Mouse (Mus musculus): ENCODE measurements around the gene Cacng4.

Gene Cacng4

DNA sequence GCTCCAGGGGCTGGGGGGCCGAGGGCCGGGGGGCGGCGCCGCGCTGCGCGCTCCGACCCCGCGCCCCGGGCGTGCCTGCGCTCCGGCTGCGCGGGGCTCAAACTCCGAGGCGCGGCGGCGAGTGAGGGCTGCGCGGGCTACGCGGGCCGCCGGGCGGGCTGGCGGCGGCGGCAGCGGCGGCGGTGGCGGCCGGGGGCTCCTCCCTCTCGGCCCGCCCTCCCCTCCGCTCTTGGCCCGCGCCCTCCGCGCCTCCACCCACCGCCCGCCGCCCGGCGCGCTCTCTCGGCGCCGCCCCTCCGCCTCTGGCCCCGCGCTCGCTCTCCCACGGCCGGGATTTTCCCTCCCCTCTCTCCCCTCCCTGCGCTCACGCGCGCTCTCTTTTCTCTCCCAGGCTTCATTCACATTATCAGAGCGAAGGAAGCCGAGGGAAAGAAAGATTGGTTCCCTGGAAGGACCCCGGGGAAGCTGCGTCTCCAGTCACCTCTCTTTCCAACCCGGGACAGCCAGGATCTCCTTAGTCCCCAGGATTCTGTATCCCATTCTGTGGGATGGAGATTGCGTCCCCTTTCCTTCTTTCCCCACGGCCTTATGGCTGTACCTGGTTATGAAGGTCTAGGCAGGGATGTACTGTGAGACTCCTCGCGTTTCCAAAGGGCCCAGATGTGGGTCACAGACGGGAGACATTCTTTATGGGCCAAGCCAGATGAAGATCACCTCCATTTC is at the start of gene Cacng4:
Gene Cacng4, minus strand, starts transcription at position 11 of the 723 bp plus-strand sequence.
- DNase-seq (ENCODE audit: low spot score in 2 of 2), result peak; percentile 32 to 49

DNA sequence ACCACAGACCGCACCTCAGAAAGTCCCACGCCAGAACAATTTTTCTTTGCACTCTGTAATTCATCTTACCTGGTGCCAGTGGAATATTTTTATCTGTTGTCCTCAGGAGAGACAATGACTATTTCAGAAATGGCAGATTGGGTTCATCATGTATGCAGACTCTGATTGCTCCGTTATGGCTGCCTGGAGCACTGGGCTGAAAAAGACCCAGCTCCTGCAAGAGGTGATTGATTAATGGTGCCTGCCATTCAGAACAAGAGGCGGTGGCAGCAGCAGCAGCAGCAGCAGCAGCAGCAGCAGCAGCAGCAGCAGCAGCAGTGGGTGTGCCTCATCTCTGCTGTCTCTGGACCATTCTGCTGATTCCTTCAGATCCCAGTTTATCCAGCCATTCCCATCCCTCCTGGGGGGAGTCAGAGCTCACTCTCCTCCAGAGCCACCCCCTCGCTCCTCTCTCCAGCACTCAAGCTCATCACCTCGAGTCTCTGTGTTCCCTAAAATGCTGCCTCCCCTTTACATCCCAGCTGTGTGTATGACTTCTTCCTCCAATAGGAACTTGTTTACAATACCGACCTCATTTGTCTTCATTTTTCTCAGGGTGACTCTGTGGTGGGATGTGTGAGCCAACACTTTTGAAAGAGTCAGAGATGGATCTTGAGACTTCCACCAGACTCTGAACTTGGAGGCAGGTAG is 39.1 kb upstream of the Cacng4 start:
- DNase-seq (ENCODE audit: low spot score in 2 of 2), result no peak

DNA sequence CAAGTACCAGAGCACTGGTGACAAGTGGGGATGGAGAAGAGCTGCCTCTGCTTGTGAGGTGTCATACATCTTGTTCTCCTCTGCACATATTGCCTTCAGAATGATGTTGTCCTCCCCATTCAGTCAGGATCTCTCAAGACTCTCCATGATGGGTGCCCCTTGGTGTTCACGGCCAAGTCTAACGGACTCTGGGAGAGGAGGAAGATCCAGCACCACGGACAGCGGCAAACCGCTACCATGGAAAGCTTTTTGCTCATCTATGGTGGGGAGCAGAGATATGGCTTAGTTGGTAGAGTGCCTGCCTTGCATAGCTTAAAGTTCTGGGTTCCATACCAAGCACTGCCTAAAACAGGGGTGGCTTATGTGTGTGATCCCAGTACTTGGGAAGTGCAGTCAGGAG is 22.8 kb upstream of the Cacng4 start:
- no peak for DNase-seq (ENCODE audit: low spot score in 2 of 2)

DNA sequence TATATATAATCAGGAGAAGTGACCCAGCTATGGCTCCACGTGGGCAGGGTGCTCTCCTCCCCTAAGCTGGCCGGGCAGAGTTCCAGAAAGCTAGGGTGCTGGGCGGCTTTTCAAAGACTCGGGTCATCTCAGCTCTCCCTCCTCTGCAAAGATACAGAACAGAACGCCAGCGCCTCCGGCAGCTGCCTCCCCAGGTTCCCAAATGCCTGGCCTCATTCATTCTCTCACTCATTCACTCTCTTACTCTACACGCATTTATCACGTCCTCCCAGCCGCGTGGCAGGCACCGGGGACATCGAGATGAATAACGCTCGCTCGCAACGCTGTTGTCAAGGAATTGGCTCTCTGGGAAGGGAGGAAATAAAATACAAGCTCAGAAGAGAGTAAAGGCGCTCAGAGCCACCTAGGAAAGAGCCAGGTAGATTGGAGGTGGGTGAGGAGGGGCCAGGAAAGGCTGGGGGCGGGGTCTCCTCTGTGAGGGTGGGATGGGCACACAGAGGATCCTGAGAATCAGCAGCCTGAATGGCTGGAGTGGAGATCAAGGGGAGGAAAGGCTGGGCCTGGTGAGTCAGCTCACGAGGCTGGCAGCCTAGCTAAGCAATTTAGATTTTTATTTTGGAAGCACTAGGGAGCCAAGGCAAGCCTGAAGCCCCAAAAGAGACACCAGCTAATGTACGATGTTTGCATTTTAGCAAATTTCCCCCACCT is 18.7 kb upstream of the Cacng4 start:
- no peak for DNase-seq (ENCODE audit: low spot score in 2 of 2)

DNA sequence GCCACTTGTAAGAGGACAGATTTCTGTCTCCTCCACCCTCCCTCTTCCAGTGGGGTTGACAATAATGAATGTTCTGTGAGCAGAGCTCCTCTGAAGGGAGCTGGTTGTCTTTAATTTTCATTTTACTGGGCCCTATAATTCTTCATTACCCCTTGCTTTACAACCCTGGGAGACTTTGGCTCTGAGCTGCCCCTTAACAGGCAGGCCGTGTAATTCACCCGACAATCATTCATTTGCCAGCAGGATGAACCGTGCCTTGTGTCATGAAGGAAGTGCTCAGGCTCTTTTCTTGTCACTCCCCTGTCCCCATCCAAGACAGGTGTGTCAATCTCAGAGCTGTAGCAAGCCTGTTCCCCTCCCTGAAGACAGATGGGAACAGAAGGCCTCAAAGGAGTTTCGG is 18.1 kb upstream of the Cacng4 start:
- DNase-seq (ENCODE audit: low spot score in 2 of 2), result no peak

DNA sequence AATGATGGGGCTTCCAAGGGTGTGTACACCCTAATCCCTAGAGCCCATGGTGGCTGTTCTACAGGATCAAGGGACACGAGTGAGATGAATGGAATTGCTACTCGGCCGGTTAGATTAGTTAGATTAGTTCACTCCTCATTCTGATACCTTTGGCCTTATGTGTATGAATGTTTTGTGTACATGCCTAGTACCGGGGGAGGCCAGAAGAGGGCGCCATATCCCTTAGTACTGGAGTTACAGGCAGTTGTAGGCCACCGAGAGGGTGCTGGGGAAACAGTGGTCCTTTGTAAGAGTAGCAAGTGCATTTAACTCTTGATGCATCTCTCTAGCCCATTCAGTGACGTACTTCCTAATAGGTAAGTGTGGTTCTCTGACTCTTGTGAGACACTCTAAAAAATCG is 14.2 kb upstream of the Cacng4 start:
- peak in 1 of 2 experiments; percentile 67 for DNase-seq (ENCODE audit: low spot score in 2 of 2)

DNA sequence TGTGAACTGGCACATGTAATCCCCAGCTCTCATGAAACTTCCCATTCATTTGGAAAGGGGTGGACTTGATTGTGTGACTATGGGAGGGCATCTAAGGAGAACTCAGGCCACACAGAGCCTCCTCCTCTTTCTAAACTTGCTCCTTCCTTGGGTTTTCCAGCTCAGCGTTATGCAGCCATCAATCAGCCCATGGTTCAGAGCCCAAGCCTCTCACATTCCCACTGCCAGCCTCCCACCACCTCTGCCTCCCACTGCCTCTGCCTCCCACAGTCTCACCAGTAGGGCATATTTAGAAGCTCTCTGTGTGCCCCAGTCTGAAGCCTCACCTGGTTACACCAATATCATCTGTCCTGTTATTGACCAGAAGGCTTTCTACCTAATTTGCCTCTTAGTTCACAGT is 11.7 kb upstream of the Cacng4 start:
- no peak for DNase-seq (ENCODE audit: low spot score in 2 of 2)

DNA sequence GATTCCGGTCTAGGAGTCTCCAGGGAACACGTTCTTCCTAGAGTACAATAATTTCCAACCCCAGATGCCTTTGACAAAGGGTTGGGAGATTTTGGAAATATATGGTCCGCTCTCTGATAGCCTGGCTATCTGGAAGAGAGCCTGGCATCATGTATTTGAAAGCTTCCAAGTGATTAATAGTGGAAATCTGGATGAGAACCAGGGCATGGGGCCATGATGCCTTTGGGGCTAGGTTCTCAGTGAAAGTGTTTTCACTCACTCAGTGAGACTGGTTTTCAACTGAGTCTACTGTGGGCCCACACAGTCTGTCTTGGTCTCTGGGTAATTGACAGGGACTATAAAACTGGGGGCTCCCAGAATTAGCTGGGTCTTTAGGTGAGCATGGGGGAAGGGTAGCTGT is 7.6 kb upstream of the Cacng4 start:
- no peak for DNase-seq (ENCODE audit: low spot score in 2 of 2)

DNA sequence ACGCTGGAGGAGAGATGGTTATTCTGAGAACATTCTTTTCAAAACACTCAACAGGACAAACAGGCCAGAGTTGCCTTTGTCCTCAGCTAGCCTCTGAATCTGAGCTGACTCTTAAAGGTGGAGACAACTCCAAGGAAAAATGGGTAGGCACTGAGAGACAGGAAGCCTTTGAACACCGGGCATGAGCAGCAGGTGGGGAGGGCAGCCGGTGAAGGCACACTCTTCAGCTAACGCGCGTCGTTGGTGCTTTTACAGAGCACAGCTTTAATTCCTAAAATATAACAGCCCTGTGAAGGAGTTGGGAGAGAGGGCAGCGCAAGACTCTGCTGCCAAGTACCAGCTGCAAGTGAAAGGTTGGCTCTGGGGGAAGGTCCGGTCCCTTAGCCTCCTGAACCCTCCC is 5.0 kb upstream of the Cacng4 start:
- peak in 1 of 2 experiments; percentile 33 for DNase-seq (ENCODE audit: low spot score in 2 of 2)

DNA sequence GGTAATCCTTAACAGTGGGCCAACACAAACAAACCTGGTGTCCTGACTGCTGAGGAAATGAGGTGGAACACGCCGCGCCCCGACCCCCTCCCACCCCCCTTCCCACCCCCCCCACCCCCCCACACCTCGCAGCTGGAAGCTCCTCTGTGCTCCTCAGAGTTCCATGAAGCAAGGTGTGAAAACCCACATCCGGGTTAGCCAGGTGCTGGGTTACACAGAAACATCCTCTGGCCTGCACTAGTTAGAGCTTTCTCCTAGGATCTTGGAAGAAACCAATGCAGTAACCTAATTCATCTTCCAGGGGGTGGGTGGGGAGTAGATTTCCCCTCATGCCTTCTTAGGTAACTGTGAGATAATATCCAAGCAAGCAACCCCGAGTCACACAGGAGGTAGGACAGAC is 2.0 kb upstream of the Cacng4 start:
- DNase-seq (ENCODE audit: low spot score in 2 of 2), result peak; percentile 50 to 61

DNA sequence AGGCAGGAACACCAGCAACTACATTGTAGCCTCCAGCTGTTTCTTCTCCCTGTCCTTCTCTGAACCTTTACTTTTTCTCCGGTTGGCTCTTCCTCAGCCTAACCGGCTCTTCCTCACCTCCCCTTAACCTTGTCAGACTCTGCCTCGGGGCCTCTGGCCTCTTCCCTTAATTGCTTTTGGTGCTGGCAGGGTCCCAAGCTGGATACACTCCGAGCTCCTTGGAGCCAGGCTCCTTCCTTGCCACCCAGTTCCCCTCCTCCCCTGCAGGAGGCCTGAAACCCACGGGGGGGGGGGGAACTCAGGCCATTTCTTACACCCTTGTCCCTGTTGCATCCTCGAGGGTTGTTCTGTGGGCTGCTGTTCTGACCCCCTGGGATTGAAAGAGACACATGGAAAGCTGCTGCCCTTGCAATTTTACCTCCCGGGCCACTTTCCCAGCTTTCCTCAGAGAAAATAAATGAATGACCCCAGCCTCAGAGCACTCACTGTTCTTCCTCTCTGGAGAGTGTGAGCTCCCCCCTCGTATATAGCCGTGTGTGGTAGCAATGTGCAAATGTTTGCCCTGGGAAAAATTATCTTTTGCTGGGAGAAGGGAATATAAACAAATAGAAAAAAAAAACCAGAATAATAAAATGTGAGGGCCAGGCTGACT is 1.2 kb upstream of the Cacng4 start:
- DNase-seq (ENCODE audit: low spot score in 2 of 2), result no peak

DNA sequence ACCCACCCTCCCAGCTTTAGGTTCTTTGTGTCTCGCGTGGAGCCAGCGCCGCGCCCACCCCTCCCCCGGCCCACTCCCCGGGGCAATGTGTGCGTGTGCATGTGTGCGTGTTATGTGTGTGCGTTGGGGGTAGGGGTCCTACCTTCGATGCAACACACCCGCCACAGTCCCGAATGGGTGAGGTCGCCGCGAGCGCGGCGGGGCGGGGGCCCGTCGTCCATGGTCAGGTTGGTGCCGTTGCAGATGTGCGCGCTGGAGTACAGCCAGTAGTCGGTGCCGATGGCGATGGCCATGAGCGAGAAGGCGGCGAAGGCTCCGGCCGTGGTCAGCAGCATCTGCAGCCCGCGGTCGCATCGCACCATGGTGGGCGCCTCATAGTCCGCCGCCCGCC is 259 bp downstream of the Cacng4 start:
- peak in 1 of 2 experiments; percentile 42 for DNase-seq (ENCODE audit: low spot score in 2 of 2)

DNA sequence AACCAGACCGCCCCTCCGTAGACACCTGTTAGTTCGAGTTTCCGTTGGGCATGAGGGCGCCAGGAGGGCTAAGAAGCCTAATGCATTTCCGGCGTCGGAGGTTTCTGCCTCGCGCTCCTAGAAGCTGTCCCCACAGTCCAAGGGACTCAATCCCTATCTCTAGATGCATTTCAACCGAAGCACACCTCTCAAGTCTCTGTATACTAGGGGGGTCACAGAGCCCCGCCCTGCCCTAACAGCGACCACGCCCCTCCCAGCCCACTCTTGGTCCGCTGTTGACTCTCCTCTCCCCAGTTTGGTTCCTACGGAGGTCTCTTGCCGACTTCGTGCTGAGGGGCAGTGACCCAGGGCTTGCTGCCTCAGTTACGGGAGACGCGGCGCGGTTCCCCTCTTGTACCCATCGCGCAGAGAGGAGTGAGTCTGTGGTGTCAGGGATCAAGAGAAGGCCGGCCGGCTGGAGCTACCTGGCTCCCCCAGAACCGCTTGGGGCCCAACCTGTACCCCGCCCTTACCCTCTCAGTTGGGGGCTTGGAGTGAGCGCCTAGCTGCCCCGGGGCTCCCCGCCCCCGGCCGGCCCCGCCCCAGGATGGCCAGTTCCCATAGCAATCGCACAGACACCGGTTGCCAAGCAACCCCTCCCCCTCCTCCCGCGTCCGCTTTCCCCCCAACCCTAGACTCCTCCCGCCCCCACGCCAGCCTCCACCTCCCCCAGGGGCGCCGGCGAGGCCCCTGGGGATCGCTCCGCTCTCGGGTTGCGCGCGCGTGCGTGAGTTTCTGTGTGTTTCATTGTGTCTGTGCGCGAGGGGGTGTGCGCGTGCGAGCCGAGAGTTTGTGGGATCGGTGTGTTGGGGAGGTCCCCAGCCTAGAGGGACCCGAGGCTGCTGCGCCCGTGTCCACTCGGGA is 906 bp downstream of the Cacng4 start:
- peak; percentile 57 to 67 for DNase-seq (ENCODE audit: low spot score in 2 of 2)

DNA sequence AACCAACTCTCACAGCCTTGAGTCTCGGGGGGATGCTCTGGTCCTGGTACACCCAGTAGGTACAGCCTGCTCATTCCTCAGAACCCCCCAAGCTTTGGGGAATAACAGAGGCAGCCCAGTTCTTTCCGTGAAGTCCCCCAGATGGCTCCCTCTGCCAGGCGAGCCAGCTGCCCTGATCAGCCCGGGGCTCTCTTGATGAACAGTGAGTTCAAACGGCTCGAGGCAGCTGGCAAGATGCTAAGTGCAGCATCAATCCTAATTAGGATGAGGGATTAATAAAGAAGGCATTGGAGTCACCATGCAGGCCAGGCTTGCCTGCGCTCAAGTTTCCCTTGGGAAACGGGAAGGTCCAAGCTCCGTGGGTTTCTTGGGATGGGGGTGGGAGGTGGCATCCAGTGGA is 2.2 kb downstream of the Cacng4 start:
- peak in 1 of 2 experiments; percentile 30 for DNase-seq (ENCODE audit: low spot score in 2 of 2)

DNA sequence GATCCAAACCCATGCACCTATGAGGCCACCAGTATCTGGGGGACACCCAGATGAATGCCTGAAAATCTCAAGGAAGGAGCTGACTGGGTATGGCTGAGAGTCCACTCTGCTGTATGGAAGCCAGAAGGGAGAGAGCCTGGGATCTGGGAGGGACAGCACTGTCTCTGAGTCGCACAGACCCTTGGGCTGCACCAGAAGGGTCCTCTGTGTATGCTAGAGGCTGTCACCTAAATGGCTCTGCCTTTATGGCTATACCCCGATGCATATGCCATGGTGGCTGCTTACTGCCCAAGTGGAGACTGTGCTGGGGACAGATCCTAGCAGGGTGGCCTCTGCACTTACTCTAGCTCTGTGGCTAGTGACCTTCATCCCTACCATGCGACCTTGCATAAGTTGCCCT is 8.6 kb downstream of the Cacng4 start:
- no peak for DNase-seq (ENCODE audit: low spot score in 2 of 2)

DNA sequence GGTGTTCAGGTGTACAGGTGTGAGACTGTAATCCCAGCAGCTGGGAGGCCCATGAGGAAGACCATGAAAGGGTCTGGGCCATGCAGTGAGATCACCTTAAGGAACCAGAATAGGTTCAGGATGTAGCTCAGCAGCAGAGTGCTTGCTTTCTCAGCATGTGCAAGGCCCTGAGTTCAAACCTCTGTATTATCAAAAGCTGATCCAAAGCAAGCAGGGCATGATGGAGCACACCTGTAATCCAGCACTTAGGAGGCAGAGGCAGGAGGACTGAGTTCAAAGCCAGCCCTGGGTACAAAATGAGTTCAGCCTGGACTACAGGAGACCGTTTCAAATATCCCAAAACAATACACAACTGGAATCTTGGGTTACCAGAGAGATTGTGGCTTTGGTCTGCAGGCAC is 9.1 kb downstream of the Cacng4 start:
- no peak for DNase-seq (ENCODE audit: low spot score in 2 of 2)

DNA sequence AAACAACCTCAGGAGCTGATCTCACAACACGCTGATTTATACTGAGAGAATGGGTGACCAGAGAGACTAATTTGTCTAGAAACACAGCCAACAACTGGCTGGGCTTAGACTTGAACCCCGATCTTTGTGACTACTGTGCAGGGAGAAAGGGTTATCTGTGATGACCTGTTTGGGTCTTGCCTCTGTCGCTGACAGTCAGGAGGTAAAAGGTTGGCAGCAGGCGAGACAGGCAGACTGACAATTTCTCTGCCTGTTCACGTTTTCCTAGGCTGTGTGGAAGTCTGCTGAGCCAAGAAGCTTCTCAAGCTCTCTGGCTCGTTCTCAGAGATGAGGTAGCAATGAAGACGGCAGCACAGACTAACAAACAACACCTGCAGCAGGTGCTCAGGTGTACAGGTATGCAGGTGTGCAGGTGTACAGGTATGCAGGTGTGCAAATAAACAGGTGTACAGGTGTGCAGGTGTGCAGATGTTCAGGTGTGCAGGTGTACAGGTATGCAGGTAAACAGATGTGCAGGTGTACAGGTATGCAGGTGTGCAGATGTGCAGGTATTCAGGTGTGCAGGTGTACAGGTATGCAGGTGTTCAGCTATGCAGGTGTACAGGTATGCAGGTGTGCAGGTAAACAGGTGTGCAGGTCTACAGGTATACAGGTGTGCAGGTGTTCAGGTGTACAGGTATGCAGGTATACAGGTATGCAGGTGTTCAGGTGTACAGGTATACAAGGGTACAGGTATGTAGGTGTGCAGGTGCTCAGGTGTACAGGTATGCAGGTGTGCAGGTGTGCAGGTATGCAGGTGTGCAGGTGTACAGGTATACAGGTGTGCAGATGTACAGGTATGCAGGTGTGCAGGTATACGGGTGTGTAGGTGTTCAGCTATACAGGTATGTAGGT is 10.2 kb downstream of the Cacng4 start:
- no peak for DNase-seq (ENCODE audit: low spot score in 2 of 2)

DNA sequence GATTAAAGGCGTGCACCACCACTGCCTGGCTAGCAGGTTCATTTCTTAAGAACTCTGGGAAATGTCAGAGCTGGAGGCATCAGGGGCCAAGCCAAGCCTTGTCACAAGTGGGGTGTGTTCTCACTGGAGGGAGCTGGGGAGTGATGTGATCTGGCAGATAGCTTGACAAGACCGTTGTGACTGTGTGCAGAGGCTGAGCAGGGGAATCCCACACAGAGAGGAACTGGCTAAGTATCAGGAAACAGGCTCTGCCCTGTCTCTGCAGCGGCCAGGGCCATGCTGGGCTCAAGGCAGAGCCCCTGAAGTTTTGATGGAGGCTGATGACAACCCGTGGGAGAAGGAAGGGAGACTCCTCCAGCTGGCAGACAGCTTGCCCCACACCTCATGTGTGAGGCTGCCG is 11.8 kb downstream of the Cacng4 start:
- no peak for DNase-seq (ENCODE audit: low spot score in 2 of 2)

DNA sequence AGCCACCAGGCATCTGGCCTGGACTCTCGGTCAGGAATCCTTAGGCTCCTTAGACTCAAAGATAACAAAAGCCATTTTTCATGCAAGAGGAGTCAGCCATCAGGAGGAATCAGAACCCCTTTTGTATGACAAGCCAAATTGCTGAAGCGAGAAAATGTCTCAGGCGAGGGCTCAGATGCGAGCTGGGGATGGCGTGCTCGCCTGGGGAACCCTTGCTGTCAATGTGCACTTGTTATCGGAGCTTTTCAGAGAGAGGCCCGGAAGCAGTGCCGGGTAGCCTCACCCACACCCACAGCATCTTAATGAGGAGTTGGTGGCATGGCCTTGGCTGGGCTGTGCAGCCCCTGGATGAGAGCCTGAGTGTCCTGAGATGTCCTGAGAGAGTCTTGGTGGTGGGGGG is 15.5 kb downstream of the Cacng4 start:
- no peak for DNase-seq (ENCODE audit: low spot score in 2 of 2)

DNA sequence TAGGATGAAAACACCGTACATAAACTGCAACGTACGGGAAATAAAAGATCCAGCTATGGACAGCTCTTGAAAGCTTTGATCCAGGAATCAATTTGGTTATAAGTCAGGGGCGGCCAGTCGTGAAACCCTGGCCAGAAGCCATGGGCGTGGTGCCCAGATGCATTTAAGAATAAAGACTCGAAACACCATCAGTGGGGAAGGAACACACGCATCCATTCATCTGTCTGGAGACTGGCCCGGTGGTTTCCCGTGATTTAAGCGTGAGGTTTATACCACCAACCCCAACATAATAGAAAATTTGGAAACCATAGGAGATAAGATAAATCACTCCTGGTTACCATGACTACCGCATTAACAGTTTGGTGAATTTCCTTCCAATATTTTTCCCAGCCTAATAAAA is 16.9 kb downstream of the Cacng4 start:
- no peak for DNase-seq (ENCODE audit: low spot score in 2 of 2)

All from thymus, postnatal 10 days (tissue).